Mouse (Mus musculus) hindbrain, embryonic 16.5 days (tissue): ENCODE measurements around the gene Tbxas1. TPM values are rescaled to one million over a fixed set of nuclear protein-coding genes. Genes with fewer than 3 reads are reported as not detected.

Experiments
- ATAC-seq: fragments of 200-750 bp; cut with Nextera tagmentation; 2 replicates; pipeline ENCODE4 v1.8.0; 2017; ENCODE audit warnings: moderate TSS enrichment, moderate library complexity
- H3K27ac ChIP-seq: fragments of 300-500 bp; sonication (generic); 2 replicates; pipeline ENCODE4 v1.5.1; 2014; ENCODE audit warnings: low read depth, mild to moderate bottlenecking, control low read depth, low read length, moderate library complexity
- H3K27me3 ChIP-seq: fragments of 300-500 bp; sonication (generic); replicated peaks from 2 replicates; pipeline ENCODE4 v1.6.1; 2014; ENCODE audit warnings: low read length; ENCODE audit not compliant: control insufficient read depth, insufficient read depth
- H3K36me3 ChIP-seq: fragments of 300-500 bp; sonication (generic); 2 replicates; pipeline ENCODE4 v1.6.1; 2014; ENCODE audit warnings: mild to moderate bottlenecking, low read length, moderate library complexity, mixed read lengths; ENCODE audit not compliant: control insufficient read depth, insufficient read depth
- H3K4me1 ChIP-seq: fragments of 300-500 bp; sonication (generic); 2 replicates; pipeline ENCODE4 v1.6.1; 2014; ENCODE audit warnings: low read depth, low read length; ENCODE audit not compliant: control insufficient read depth, insufficient read depth
- H3K4me2 ChIP-seq: fragments of 300-500 bp; sonication (generic); 2 replicates; pipeline ENCODE4 v1.6.1; 2014; ENCODE audit warnings: mild to moderate bottlenecking, low read length, control low read depth, moderate library complexity
- H3K4me3 ChIP-seq: fragments of 300-500 bp; sonication (generic); 2 replicates; pipeline ENCODE4 v1.5.1; 2014; ENCODE audit warnings: mild to moderate bottlenecking, low read length, control low read depth, moderate library complexity
- H3K9ac ChIP-seq: fragments of 300-500 bp; sonication (generic); 2 replicates; pipeline ENCODE4 v1.6.1; 2014; ENCODE audit warnings: low read depth, mild to moderate bottlenecking, control low read depth, low read length, moderate library complexity
- H3K9me3 ChIP-seq: fragments of 300-500 bp; sonication (generic); 2 replicates; pipeline ENCODE4 v1.6.1; 2014; ENCODE audit warnings: mild to moderate bottlenecking, low read length, moderate library complexity; ENCODE audit not compliant: control insufficient read depth
- WGBS: fragments of 180-500 bp; shearing (Covaris S2); extraction: QIAGEN DNeasy Blood & Tissue Kit; methylation state at CpG from one replicate; pipeline ENCODE4 v1.1.7; 2014; 5-methylcytosine and 5-hydroxymethylcytosine counted together
- polyA plus RNA-seq: library from polyadenylated mRNA; unstranded; fragments of >200 nt; fragmentation: Nextera tagmentation; extraction: Ambion mirVana; gene quantifications from 2 replicates; pipeline ENCODE4 v1.2.1, GENCODE M21; 2015

Gene Tbxas1
- polyA plus RNA-seq, 1 experiment from 2014 or later, result 2.0 TPM

DNA sequence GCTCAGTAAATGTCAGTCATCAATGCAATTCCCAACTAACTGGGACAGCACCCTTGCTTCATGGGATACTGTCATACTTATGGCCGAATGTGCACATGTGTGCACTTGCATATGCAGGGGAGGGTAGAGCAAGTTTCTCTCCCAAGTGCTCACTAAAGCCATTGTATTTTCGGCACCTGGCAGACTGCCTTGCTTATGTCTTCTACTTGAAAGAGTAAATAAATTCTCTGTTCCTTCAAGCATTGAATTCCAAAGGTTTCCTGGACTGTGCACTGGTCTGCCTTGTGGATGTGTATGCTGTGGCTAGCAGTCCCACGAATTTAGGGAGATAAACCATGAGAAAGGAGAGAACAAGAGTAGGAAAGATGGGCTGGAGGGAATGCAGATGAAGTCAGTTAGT, 53.3 kb downstream of the Tbxas1 start:
- no peak for ATAC-seq
- Histone ChIP-seq H3K9ac (no peak overlapping the region), H3K9me3 (no peaks in the 10 kb centered on the region), H3K27ac (no peak overlapping the region), H3K4me2 (no peak overlapping the region), H3K36me3 (no peaks in the 10 kb centered on the region), H3K4me3 (no peak overlapping the region), H3K4me1 (peaks cover 7% of the 10 kb centered on the region), H3K27me3 (no peaks in the 10 kb centered on the region)
- WGBS, result 72% methylated on average over 3 of the region's 3 CpGs

DNA sequence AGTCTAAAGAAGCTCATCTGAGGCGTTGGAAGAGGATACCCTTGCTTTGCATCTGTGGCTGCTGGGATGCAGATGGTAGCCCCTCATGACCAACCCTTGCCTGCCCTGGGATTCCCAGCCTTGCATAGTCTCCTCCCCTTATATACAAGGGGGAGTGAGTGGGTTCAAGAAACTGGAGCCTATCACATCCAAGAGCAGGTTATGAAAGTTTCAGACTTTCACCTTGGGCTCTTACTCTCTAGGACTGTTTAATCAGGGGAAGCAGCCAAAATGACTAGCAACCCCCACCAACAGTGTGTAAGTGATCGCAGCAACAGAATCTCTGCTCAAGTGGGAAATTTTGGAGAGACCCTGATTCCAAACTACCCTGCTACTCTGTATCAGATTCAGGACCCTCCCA, 60.8 kb downstream of the Tbxas1 start:
- no peaks in the 10 kb centered on the region for H3K4me1 ChIP-seq
- H3K36me3 ChIP-seq, result no peaks in the 10 kb centered on the region
- no peak overlapping the region for H3K4me2 ChIP-seq
- 76% methylated on average over 2 of the region's 2 CpGs for WGBS
- H3K27ac ChIP-seq, result no peak overlapping the region
- no peaks in the 10 kb centered on the region for H3K9me3 ChIP-seq
- no peak overlapping the region for H3K9ac ChIP-seq
- ATAC-seq, result no peak
- H3K4me3 ChIP-seq, result no peak overlapping the region
- H3K27me3 ChIP-seq, result no peaks in the 10 kb centered on the region

DNA sequence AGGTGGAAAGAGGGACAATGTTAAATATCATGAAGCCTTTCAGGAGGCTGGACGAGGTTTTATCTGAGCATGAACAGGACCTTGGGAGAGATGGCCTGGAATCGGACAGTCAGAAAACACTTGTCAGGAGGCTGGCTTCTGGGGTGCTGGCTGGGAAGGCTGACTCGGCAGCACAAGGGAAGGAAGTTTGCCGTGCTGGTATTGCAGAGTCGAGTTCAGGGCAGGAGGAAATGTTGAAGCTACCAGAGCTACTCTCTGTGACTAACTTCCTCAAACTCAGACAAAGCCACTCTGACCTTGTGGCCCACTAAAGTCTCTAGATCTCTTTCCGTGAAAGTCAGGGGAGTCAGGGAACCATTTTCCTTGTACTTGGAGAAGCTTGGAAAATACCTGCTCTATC, 63.2 kb downstream of the Tbxas1 start:
- Histone ChIP-seq H3K4me2 (no peak overlapping the region), H3K9ac (no peak overlapping the region), H3K36me3 (no peaks in the 10 kb centered on the region), H3K27ac (no peak overlapping the region), H3K4me1 (no peaks in the 10 kb centered on the region), H3K4me3 (no peak overlapping the region), H3K9me3 (no peaks in the 10 kb centered on the region), H3K27me3 (no peaks in the 10 kb centered on the region)
- no peak for ATAC-seq
- WGBS, result 70% methylated on average over 6 of the region's 6 CpGs

DNA sequence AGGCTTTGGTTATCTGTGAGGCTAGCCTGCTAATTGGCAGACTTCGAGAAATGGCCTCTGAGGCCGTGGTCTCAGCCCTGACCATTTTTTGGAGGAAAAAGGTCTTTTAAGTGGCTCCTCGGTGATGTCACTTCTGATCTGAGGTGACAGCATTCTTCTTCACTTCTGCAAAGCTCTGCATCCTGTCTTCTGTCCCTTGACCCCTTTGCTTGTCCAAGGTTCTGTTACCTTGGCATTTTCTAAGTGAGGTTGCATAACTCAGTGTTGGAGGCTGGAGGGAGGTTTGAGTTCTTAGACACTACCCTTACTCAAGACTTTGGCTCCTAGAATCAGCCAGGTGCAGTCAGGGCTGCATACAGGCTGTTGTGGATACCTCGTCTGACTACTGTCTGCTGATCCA, 63.9 kb downstream of the Tbxas1 start:
- Histone ChIP-seq H3K27me3 (no peaks in the 10 kb centered on the region), H3K36me3 (no peaks in the 10 kb centered on the region), H3K9ac (no peak overlapping the region), H3K4me3 (no peak overlapping the region), H3K4me2 (no peak overlapping the region), H3K27ac (no peak overlapping the region), H3K9me3 (no peaks in the 10 kb centered on the region), H3K4me1 (no peaks in the 10 kb centered on the region)
- 86% methylated on average over 4 of the region's 4 CpGs for WGBS
- ATAC-seq, result no peak

DNA sequence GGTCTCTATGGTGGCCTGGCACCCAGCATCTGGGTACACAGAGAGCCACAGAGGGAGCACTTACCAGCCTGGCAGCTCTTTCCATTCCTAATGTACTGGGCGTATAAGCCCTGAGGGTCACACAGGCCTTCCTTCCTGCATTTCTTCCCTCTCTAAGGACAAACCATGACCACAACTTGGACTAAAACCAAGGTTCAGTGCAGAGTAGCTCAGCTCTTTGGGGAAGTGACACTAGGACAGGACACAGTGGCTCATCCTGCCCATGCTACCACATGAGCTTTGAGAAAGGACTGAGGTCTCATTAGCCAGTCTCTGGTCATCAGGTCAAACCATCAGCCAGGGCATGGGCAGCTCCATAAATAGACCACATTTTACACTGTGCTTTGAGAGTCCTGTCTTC, 65.8 kb downstream of the Tbxas1 start:
- no peak overlapping the region for H3K4me3 ChIP-seq
- H3K27me3 ChIP-seq, result no peaks in the 10 kb centered on the region
- no peak for ATAC-seq
- H3K36me3 ChIP-seq, result no peaks in the 10 kb centered on the region
- no peaks in the 10 kb centered on the region for H3K9me3 ChIP-seq
- H3K27ac ChIP-seq, result no peak overlapping the region
- H3K4me2 ChIP-seq, result no peak overlapping the region
- 75% methylated on average over 1 of the region's 1 CpGs for WGBS
- no peak overlapping the region for H3K9ac ChIP-seq
- no peaks in the 10 kb centered on the region for H3K4me1 ChIP-seq

DNA sequence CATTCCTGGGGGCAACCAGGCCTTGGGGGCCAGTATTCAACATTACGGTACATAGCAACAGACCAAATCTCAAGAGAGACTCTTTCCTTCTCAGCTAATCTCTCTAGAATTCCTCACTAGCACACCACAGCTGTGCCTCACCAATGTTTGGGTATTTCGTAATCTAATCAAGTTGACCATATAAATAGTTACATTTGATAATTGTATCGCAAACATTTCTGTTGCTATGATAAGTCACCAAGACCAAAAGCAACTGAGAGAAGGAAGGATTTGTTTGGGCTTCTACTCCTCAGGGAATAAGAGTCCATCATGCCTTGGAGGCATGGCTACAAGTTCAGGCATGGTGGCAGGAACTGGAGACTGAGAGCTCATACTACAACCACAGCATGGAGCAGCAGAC, 67.6 kb downstream of the Tbxas1 start:
- WGBS, result 97% methylated on average over 3 of the region's 3 CpGs
- no peak for ATAC-seq
- Histone ChIP-seq H3K36me3 (no peaks in the 10 kb centered on the region), H3K9ac (no peak overlapping the region), H3K9me3 (no peaks in the 10 kb centered on the region), H3K27ac (no peak overlapping the region), H3K4me2 (no peak overlapping the region), H3K4me1 (no peaks in the 10 kb centered on the region), H3K27me3 (no peaks in the 10 kb centered on the region), H3K4me3 (no peak overlapping the region)

DNA sequence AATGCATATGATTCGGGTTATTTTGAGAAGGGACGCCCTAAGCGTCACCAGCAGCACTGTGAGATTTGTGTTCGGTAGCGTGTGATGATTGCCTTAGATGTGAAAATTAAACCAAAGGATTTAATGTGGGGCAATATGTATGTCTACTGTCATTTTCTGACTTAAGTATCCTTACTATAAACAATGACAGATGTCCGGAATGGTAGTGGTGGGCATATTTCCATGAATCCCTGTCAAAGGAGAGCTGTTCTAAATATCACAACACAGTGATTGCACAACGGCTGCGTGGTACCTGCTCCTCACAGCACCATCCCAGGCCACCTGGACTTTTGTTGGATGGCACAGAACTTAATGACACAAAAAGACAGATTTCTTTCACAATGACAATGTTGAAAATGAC, 69.2 kb downstream of the Tbxas1 start:
- ATAC-seq, result no peak
- no peak overlapping the region for H3K9ac ChIP-seq
- H3K4me3 ChIP-seq, result no peak overlapping the region
- no peaks in the 10 kb centered on the region for H3K36me3 ChIP-seq
- no peaks in the 10 kb centered on the region for H3K4me1 ChIP-seq
- H3K4me2 ChIP-seq, result no peak overlapping the region
- H3K27ac ChIP-seq, result no peak overlapping the region
- 91% methylated on average over 8 of the region's 8 CpGs for WGBS
- H3K27me3 ChIP-seq, result no peaks in the 10 kb centered on the region
- no peaks in the 10 kb centered on the region for H3K9me3 ChIP-seq

DNA sequence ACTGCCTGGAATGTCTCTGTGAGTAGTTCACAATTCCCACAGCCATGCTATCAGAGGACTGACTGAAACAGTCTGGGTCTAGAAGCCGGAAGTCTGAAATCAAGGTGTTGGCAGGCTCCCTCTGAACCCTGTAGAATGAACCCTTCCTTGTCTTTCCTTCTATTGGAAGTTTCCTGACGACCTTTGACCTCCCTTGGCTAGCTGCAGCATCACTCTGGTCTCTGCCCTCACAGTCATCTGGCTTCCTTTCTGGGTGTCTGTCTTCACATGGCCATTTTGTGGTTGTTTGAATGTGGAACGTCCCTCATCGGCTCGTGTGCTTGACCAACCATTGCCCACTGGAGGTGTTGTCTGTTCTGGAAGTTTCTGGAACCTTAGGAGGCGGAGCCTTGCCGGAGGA, 69.6 kb downstream of the Tbxas1 start:
- Histone ChIP-seq H3K4me3 (no peak overlapping the region), H3K9ac (no peak overlapping the region), H3K27ac (no peak overlapping the region), H3K4me1 (no peaks in the 10 kb centered on the region), H3K36me3 (no peaks in the 10 kb centered on the region), H3K27me3 (no peaks in the 10 kb centered on the region), H3K4me2 (no peak overlapping the region), H3K9me3 (no peaks in the 10 kb centered on the region)
- no peak for ATAC-seq
- 87% methylated on average over 7 of the region's 7 CpGs for WGBS

DNA sequence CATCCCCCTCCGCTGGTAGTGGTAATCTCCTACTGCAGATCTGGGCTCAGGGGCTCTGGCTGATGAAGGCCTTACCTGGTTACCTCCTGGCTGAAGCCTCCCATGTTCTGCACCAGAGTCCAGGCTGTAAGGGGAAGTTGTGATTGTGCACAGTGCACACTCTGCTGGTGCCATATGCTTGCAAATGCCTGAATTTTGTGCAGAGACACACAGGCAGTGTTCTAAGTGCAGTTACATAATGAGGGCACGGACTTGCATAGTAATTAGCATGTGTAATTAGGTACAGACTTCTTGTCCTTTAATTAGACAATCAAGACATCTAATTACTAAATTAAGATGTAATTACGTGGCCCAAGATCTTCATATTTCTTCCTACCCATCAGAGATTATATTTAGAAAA, 70.5 kb downstream of the Tbxas1 start:
- 0 out of 2 replicates have a peak, but pooled peaks have one; percentile 30 for ATAC-seq
- Histone ChIP-seq H3K4me1 (no peaks in the 10 kb centered on the region), H3K36me3 (no peaks in the 10 kb centered on the region), H3K4me2 (no peak overlapping the region), H3K27me3 (no peaks in the 10 kb centered on the region), H3K4me3 (no peak overlapping the region), H3K27ac (no peak overlapping the region), H3K9ac (no peak overlapping the region), H3K9me3 (no peaks in the 10 kb centered on the region)
- 66% methylated on average over 3 of the region's 3 CpGs for WGBS

DNA sequence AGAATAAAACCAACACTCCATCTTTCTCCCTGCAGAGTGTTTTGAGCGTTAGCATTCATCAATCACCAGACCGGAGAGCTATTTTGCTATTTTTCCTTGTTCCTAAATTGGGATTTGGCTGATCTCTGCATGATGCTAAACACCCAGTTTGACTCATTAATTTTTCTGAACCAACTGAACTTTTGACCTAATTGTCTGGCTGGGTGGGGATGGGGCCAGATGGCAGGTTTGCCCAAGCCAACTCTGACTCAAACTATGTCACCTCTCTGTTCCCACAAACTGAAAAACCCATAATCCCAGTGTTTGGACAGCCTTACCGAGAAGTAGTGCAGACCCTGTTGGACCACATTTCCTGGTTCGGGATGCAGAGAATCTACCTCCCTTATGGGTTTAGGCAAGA, 72.1 kb downstream of the Tbxas1 start:
- H3K27me3 ChIP-seq, result no peaks in the 10 kb centered on the region

More for the DNA sequence above, 72.1 kb downstream of the Tbxas1 start:
- H3K9me3 ChIP-seq, result no peaks in the 10 kb centered on the region
- no peak for ATAC-seq
- H3K4me2 ChIP-seq, result no peak overlapping the region
- WGBS, result 81% methylated on average over 4 of the region's 4 CpGs
- H3K27ac ChIP-seq, result no peak overlapping the region
- H3K4me1 ChIP-seq, result no peaks in the 10 kb centered on the region
- no peak overlapping the region for H3K9ac ChIP-seq
- H3K36me3 ChIP-seq, result no peaks in the 10 kb centered on the region
- no peak overlapping the region for H3K4me3 ChIP-seq
